ENCODE assay signal across 10 mouse cellular contexts in the genomic region with DNA sequence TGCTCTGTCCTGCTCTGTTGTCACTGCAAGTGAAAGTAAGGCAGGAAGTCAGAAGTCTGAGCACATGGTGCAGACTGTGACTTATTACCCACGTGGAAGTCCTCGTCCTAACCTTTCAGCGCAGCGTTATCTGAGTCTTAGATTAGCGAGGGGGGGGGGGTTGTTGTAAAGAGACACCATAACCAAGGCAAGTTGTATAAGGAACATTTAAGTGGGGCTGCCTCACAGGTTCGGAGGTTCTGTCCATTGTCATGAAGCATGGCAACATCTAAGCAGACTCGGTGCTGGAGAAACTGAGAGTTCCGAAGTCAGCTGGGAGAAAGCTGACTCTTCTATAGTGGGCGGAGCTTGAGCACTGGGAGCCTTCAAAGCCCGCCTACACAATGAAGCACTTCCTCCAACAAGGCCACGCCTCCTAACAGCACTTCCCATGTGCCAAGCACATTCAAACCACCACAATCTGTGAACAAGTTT. TPM values are rescaled to one million over a fixed set of nuclear protein-coding genes. Genes with fewer than 3 reads are reported as not detected.
DNase-seq lines count a peak whose midpoint lies in the region; ATAC-seq lines count a peak whose summit lies in the region.
"Had no signal": no experiment of that assay in that cellular context is flagged by ENCODE, and none has a peak within 500 bp of the region (broad histone marks: within the 10 kb centered on the region; RNA-seq: fewer than 3 reads in every experiment).

No protein-coding gene starts in this region.

- H3K27ac ChIP-seq in heart, embryonic 11.5 days (ENCODE audit: low read depth, low read length) = no peak overlapping the region
- no peak overlapping the region for H3K27ac ChIP-seq in liver, embryonic 11.5 days (ENCODE audit: low read depth, low read length)
- no peak overlapping the region for H3K27ac ChIP-seq in forebrain, embryonic 13.5 days
- H3K27ac ChIP-seq: forebrain, embryonic 10.5 days; neural tube, embryonic 12.5 days had no signal

- no peak overlapping the region for H3K9ac ChIP-seq in heart, embryonic 11.5 days (ENCODE audit: low read depth, low read length)
- no peak overlapping the region for H3K9ac ChIP-seq in liver, embryonic 11.5 days (ENCODE audit: low read depth, low read length)
- no peak overlapping the region for H3K9ac ChIP-seq in forebrain, embryonic 13.5 days
- H3K9ac ChIP-seq: neural tube, embryonic 12.5 days had no signal

- DNase-seq in heart, postnatal 4 days = no peak
- peak; percentile 93 for DNase-seq in A20 (ENCODE audit: low read depth, low spot score)
- peak; percentile 32 for DNase-seq in c-Kit-positive CD71-positive TER-119-positive erythroid progenitor cells, embryonic 14.5 days (ENCODE audit: low spot score)
- no peak for DNase-seq in liver, embryonic 11.5 days (ENCODE audit: low spot score)
- DNase-seq in thymus, postnatal 25 days = no peak
- DNase-seq in cerebellum, adult 18-20 months = no peak

- H3K4me2 ChIP-seq in heart, embryonic 11.5 days = peak overlapping the region; percentile 54
- peak overlapping the region; percentile 30 for H3K4me2 ChIP-seq in liver, embryonic 11.5 days
- H3K4me2 ChIP-seq in forebrain, embryonic 13.5 days = no peak overlapping the region
- H3K4me2 ChIP-seq: neural tube, embryonic 12.5 days had no signal

- no peaks in the 10 kb centered on the region for H3K27me3 ChIP-seq in heart, embryonic 11.5 days (ENCODE audit: control insufficient read depth, insufficient read depth, low read length)
- H3K27me3 ChIP-seq in liver, embryonic 11.5 days (replicated peaks; ENCODE audit: control insufficient read depth, insufficient read depth, low read length) = no peaks in the 10 kb centered on the region
- H3K27me3 ChIP-seq in forebrain, embryonic 13.5 days = no peaks in the 10 kb centered on the region
- H3K27me3 ChIP-seq: neural tube, embryonic 12.5 days had no signal

- WGBS in heart, embryonic 11.5 days (ENCODE audit: insufficient replicate concordance) = 30% methylated on average over 11 of the region's 11 CpGs
- WGBS in liver, embryonic 11.5 days = 44% methylated on average over 11 of the region's 11 CpGs
- WGBS in forebrain, embryonic 13.5 days = 51% methylated on average over 11 of the region's 11 CpGs

- no peaks in the 10 kb centered on the region for H3K36me3 ChIP-seq in heart, embryonic 11.5 days (ENCODE audit: control insufficient read depth, insufficient read depth, low read length)
- no peaks in the 10 kb centered on the region for H3K36me3 ChIP-seq in liver, embryonic 11.5 days (ENCODE audit: control insufficient read depth, insufficient read depth, low read length)
- no peaks in the 10 kb centered on the region for H3K36me3 ChIP-seq in forebrain, embryonic 13.5 days (ENCODE audit: poor library complexity, severe bottlenecking)
- H3K36me3 ChIP-seq: forebrain, embryonic 10.5 days; neural tube, embryonic 12.5 days had no signal

- peak; percentile 59; the same call in 1 of the 2 replicates for ATAC-seq in heart, embryonic 11.5 days (replicated peaks; ENCODE audit: insufficient number of reproducible peaks, low FRiP score, low TSS enrichment)
- ATAC-seq in liver, embryonic 11.5 days (replicated peaks; ENCODE audit: low FRiP score) = peak; percentile 66; the same call in 1 of the 2 replicates
- ATAC-seq in forebrain, embryonic 13.5 days = no peak

- H3K4me1 ChIP-seq in heart, embryonic 11.5 days (ENCODE audit: control insufficient read depth, insufficient read depth, low read length) = no peaks in the 10 kb centered on the region
- peaks cover 2% of the 10 kb centered on the region for H3K4me1 ChIP-seq in liver, embryonic 11.5 days (replicated peaks; ENCODE audit: control insufficient read depth, insufficient read depth, low read length)
- no peaks in the 10 kb centered on the region for H3K4me1 ChIP-seq in forebrain, embryonic 13.5 days
- H3K4me1 ChIP-seq: forebrain, embryonic 10.5 days; neural tube, embryonic 12.5 days had no signal

- H3K9me3 ChIP-seq in heart, embryonic 11.5 days (replicated peaks; ENCODE audit: control insufficient read depth, low read length) = no peaks in the 10 kb centered on the region
- no peaks in the 10 kb centered on the region for H3K9me3 ChIP-seq in liver, embryonic 11.5 days (ENCODE audit: control insufficient read depth, low read length)
- no peaks in the 10 kb centered on the region for H3K9me3 ChIP-seq in forebrain, embryonic 13.5 days (replicated peaks)
- H3K9me3 ChIP-seq: forebrain, embryonic 10.5 days; neural tube, embryonic 12.5 days had no signal

- H3K4me3 ChIP-seq in heart, embryonic 11.5 days (ENCODE audit: low read depth, low read length) = 0 out of 2 replicates have a peak overlapping the region, but pooled peaks have one; percentile 6
- H3K4me3 ChIP-seq in liver, embryonic 11.5 days (ENCODE audit: low read depth, low read length) = 0 out of 2 replicates have a peak overlapping the region, but pooled peaks have one; percentile 13
- H3K4me3 ChIP-seq in forebrain, embryonic 13.5 days = no peak overlapping the region
- H3K4me3 ChIP-seq: forebrain, embryonic 10.5 days; neural tube, embryonic 12.5 days had no signal

RNA-seq across cellular contexts. Expression of a gene that starts 8.9 kb away (rescaled TPM):
- polyA plus RNA-seq in heart, embryonic 11.5 days (2014; fragmentation: Nextera tagmentation; extraction: Ambion mirVana) = 86.9 and 94.7 TPM in 2 replicates
- 100 to 1,000 TPM; 175 to 176 TPM for total RNA-seq in heart, postnatal 4 days (2021)
- 35.9 and 45.8 TPM in 2 replicates for polyA plus RNA-seq in liver, embryonic 11.5 days (2014; fragmentation: Nextera tagmentation; extraction: Ambion mirVana)
- 63.3 and 66.5 TPM in 2 replicates for polyA plus RNA-seq in forebrain, embryonic 13.5 days (2015; fragmentation: Nextera tagmentation; extraction: Ambion mirVana)

RNA-seq across cellular contexts. Expression of a gene that starts 12.3 kb away (rescaled TPM):
- polyA plus RNA-seq in heart, embryonic 11.5 days (2014; fragmentation: Nextera tagmentation; extraction: Ambion mirVana) = 140 and 144 TPM in 2 replicates
- 10 to 100 TPM; 75.3 to 76.0 TPM for total RNA-seq in heart, postnatal 4 days (2021)
- polyA plus RNA-seq in liver, embryonic 11.5 days (2014; fragmentation: Nextera tagmentation; extraction: Ambion mirVana) = 209 and 224 TPM in 2 replicates
- polyA plus RNA-seq in forebrain, embryonic 13.5 days (2015; fragmentation: Nextera tagmentation; extraction: Ambion mirVana) = 155 and 156 TPM in 2 replicates

Comparison
In these comparisons a context has a peak if more than half of its experiments do, and no peak if none do; other contexts are left out.
1. DNase-seq: peak in A20 (single experiment) and c-Kit-positive CD71-positive TER-119-positive erythroid progenitor cells, embryonic 14.5 days (single experiment); none in heart, postnatal 4 days (single experiment), liver, embryonic 11.5 days (single experiment), thymus, postnatal 25 days (single experiment) and cerebellum, adult 18-20 months (0 of 2).